Mouse (Mus musculus) cortical plate, adult 2 months (tissue): ENCODE measurements around the gene Mrpl10. TPM values are rescaled to one million over a fixed set of nuclear protein-coding genes. Genes with fewer than 3 reads are reported as not detected.

ENCODE experiments used
- H3K27ac ChIP-seq: fragments of 200-500 bp; 2 replicates; pipeline ENCODE4 v1.5.1; 2012; ENCODE audit warnings: low read length, control low read depth, inconsistent platforms; ENCODE audit not compliant: insufficient read depth
- H3K4me1 ChIP-seq: fragments of 200-500 bp; 2 replicates; pipeline ENCODE4 v1.6.1; 2011; ENCODE audit warnings: low read length; ENCODE audit not compliant: control insufficient read depth, insufficient read depth
- H3K4me3 ChIP-seq: fragments of 200-500 bp; 2 replicates; pipeline ENCODE4 v1.5.1; 2011; ENCODE audit warnings: mild to moderate bottlenecking, low read length, control low read depth; ENCODE audit not compliant: insufficient read depth
- CTCF ChIP-seq: fragments of 200-500 bp; IDR thresholded peaks from 2 replicates; pipeline ENCODE4 v1.5.1; 2011; ENCODE audit warnings: mild to moderate bottlenecking, control low read depth, low read length; ENCODE audit not compliant: insufficient read depth; ENCODE audit errors: extremely low read depth
- POLR2A ChIP-seq: fragments of 200-500 bp; IDR thresholded peaks from 2 replicates; pipeline ENCODE4 v1.6.1; 2011; ENCODE audit warnings: mild to moderate bottlenecking, low read length, control low read depth; ENCODE audit not compliant: insufficient read depth; ENCODE audit errors: extremely low read depth
- polyA plus RNA-seq: library from polyadenylated mRNA; depleted of rRNA; stranded (reverse); fragments of >200 nt; gene quantifications from 2 replicates; pipeline ENCODE4 v1.2.3, GENCODE M21; 2012

Gene Mrpl10
- polyA plus RNA-seq, 1 experiment = 67.7 TPM

- Histone ChIP-seq H3K4me1 (peaks cover 2% of the 10 kb centered on the region; the same call in 1 of the 2 replicates), H3K27ac (no peak overlapping the region), H3K4me3 (no peak overlapping the region)
- no peak for TF ChIP-seq CTCF
- no peak for TF ChIP-seq POLR2A
These were observed 25.4 kb downstream of the Mrpl10 start for GRCm38 (mm10) chr11:97066656-97067360.

GRCm38 (mm10) chr11:97069333-97069732 lies 28.0 kb downstream of the Mrpl10 start:
- H3K4me1 ChIP-seq = peaks cover 2% of the 10 kb centered on the region; the same call in 1 of the 2 replicates
- no peak overlapping the region for H3K27ac ChIP-seq
- TF ChIP-seq POLR2A (no peak), CTCF (no peak)
- H3K4me3 ChIP-seq = no peak overlapping the region

- Histone ChIP-seq H3K4me1 (peaks cover 2% of the 10 kb centered on the region; the same call in 1 of the 2 replicates), H3K4me3 (no peak overlapping the region), H3K27ac (no peak overlapping the region)
- TF ChIP-seq POLR2A = no peak
- no peak for TF ChIP-seq CTCF
These were observed 28.4 kb downstream of the Mrpl10 start for GRCm38 (mm10) chr11:97069770-97070169.

GRCm38 (mm10) chr11:97071129-97071528 lies 29.8 kb downstream of the Mrpl10 start:
- H3K4me3 ChIP-seq = no peak overlapping the region
- peaks cover 2% of the 10 kb centered on the region; the same call in 1 of the 2 replicates for H3K4me1 ChIP-seq
- no peak overlapping the region for H3K27ac ChIP-seq
- TF ChIP-seq POLR2A (no peak), CTCF (no peak)

GRCm38 (mm10) chr11:97072533-97072932 lies 31.2 kb downstream of the Mrpl10 start:
- no peak for TF ChIP-seq POLR2A
- peak; percentile 77 for TF ChIP-seq CTCF
- H3K27ac ChIP-seq = no peak overlapping the region
- H3K4me3 ChIP-seq = no peak overlapping the region
- peaks cover 2% of the 10 kb centered on the region; the same call in 1 of the 2 replicates for H3K4me1 ChIP-seq

- no peak for TF ChIP-seq POLR2A
- no peak for TF ChIP-seq CTCF
- no peak overlapping the region for H3K4me3 ChIP-seq
- H3K27ac ChIP-seq = no peak overlapping the region
- peaks cover 2% of the 10 kb centered on the region; the same call in 1 of the 2 replicates for H3K4me1 ChIP-seq
These were observed 32.9 kb downstream of the Mrpl10 start for GRCm38 (mm10) chr11:97074235-97074634.

- H3K4me3 ChIP-seq = no peak overlapping the region
- H3K27ac ChIP-seq = no peak overlapping the region
- TF ChIP-seq CTCF = no peak
- TF ChIP-seq POLR2A = no peak
- H3K4me1 ChIP-seq = no peaks in the 10 kb centered on the region
These were observed 37.4 kb downstream of the Mrpl10 start for GRCm38 (mm10) chr11:97078751-97079150.

GRCm38 (mm10) chr11:97080291-97080690 lies 38.9 kb downstream of the Mrpl10 start:
- Histone ChIP-seq H3K4me1 (no peaks in the 10 kb centered on the region), H3K4me3 (no peak overlapping the region), H3K27ac (no peak overlapping the region)
- TF ChIP-seq POLR2A (no peak), CTCF (no peak)

- Histone ChIP-seq H3K4me1 (no peaks in the 10 kb centered on the region), H3K27ac (no peak overlapping the region), H3K4me3 (no peak overlapping the region)
- TF ChIP-seq POLR2A (no peak), CTCF (peak; percentile 55)
These were observed 41.6 kb downstream of the Mrpl10 start for GRCm38 (mm10) chr11:97082977-97083376.
